Mouse (Mus musculus) duodenum, adult 2 months (tissue): ENCODE measurements around the gene Gm20662. TPM values are rescaled to one million over a fixed set of nuclear protein-coding genes. Genes with fewer than 3 reads are reported as not detected.

Experiments used
- polyA plus RNA-seq: library from polyadenylated mRNA; depleted of rRNA; stranded (reverse); fragments of >200 nt; gene quantifications from 2 replicates; pipeline ENCODE4 v1.2.3, GENCODE M21; 2012; ENCODE audit warnings: low replicate concordance; rRNA removed

Gm20662 gene
- polyA plus RNA-seq = 0.49 and 0.52 TPM in 2 replicates

GRCm38 (mm10) chr9:107996049-107996448 is at the start of gene Gm20662:
Gm20662 (plus strand) TSS chr9:107996349.

DNA sequence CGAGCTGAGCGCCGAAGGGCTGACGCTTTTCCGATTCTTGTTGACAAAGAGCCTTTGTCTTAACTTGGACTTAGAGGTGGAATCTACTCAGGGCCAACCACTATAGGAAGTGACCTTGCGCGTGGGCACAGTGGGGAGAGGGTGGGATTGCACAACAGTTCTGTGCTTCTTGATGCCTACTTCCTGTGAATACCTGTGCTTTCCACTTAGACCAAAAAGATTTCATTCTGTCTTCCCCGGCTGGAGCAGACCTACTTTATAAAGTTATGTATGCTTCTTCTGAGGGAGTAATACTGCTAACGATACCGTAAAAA is 46.3 kb upstream of the Gm20662 start, which contains the start of gene Traip:
TSS of gene Traip (plus strand) at position 215 of the 314 bp plus-strand sequence.

GRCm38 (mm10) chr9:107975399-107976386 is 20.5 kb upstream of the Gm20662 start, which contains the start of gene Uba7:
Uba7 (plus strand) TSS chr9:107975505.

GRCm38 (mm10) chr9:107982681-107983346 is 13.3 kb upstream of the Gm20662 start, which contains the start of gene Gm20661:
Gm20661 (plus strand) TSS chr9:107983058.

DNA sequence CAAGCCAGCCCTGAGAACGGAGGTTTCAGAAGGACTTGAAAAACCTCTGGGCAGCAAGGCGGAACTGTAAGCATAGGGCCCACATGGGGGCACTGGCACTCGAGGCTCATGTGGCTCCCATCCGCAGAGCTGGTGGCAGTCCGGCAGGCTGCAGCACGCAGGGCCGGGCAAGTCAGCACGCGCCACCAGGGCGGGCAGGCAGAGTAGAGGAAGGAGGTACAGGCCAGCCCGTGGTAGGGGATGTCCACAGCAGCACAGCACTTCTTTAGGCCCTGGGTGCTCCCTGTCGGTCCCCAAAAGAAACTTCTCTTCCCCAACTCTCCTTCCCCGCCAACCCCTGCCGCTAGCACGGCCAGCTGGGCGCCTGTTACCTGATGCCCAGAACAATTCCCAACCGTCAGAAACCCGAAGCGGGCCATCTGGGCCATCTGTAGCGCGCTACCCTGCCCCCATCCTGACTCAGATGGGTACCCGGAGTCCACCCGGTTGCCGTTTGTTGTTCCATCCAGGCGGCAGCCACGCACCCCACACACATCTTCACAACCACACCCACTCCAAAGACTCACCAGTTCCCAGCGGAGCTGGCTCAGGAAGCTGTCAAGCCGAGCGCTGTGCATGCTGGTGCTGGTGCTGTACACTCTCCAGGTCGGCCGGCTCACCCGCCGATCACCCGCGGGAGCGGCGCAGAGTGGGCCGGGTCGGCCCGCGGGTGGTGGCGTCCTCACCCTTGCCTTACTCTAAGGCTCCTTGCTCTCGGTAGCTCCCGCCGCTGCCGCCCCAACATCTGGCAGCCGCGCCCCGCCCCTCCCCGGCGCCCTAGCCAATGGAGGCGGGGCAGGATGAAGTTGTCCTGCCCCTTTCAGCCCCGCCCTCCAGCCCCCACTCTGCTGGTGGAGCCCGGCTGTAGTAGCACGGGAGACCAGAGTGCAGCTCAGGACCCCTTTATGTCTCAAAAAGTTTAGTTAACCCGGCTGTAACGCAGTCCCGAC is 10.7 kb upstream of the Gm20662 start, which contains the start of gene Inka1:
TSS of gene Inka1 (minus strand) at position 749 of the 989 bp plus-strand sequence.

GRCm38 (mm10) chr9:107992197-107992596 is 4.0 kb upstream of the Gm20662 start, which contains the start of gene Cdhr4:
Cdhr4 (plus strand) TSS chr9:107992497.

GRCm38 (mm10) chr9:108001922-108002770 is 6.0 kb downstream of the Gm20662 start, which contains the start of gene Ip6k1:
Ip6k1 (plus strand) TSS chr9:108002501.

DNA sequence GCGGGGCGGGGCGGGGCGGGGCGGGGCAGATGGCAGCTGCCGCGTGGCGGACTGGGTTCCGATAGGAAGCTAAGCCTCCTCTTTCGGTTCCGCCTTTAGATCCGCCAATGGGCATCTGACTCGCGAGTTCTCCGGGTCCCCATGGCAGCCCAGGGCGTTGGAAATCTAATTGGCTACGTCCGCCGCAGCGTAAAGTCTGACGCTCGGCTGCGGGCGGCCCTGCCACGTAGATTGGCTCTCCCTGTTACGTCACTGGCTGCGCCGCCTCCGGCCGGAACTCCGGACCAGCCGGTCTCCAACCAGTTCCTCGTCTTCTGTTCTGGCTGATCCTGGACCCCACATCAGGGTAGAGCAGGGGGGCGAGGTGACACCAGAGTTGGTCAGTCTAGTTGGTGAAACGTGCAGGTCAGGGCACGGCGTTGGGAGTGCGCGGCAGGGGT is 52.9 kb downstream of the Gm20662 start, which contains the start of gene Gmppb:
TSS of gene Gmppb (plus strand) at position 227 of the 440 bp plus-strand sequence.

GRCm38 (mm10) chr9:108052885-108053664 is 56.9 kb downstream of the Gm20662 start, which contains the start of gene Amigo3:
Amigo3 (plus strand) TSS chr9:108053159.

GRCm38 (mm10) chr9:108080168-108080567 is 84.0 kb downstream of the Gm20662 start, which contains the start of gene Mst1:
Mst1 (plus strand) TSS chr9:108080436.

GRCm38 (mm10) chr9:108082988-108083431 is 86.9 kb downstream of the Gm20662 start, which contains the start of gene Rnf123:
Rnf123 (minus strand) TSS chr9:108083346.

DNA sequence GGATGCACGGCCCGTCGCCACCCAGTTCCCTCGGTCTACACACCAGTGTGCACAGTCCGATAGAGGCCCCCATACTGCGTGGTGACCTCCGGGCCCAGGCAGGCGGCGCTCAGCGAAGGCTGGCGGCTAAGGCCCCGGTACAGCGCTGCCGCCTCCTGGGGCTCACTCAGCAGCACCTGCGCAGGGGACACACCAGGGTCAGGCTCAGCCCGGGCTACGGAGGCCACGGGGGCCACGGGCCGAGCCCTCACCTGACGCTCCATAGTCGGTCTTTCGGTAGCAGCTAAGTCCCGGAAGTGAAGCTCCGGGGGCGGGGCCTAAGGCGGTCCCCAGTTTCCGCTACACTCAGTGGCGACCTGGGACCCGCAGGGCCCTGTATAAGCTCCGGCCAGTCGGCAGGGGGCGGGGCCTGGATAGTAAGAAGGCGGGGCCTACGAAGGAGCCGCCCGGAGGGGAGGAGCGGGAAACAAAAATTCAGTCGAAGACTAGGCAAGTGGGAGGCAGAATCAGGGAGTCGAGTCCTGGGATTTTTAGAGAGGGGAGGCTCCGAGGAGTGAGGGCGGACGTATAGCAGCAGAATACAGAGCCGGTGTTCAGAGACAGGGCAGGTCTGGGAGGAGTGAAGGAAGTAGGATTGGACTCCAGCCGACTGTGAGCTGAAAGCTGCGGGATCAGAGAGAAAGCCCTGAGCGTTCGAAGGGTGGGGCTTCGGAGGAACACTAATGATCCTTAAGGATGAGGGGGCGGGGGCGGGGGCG is 98.2 kb downstream of the Gm20662 start, which contains the start of gene Apeh:
TSS of gene Apeh (minus strand) at position 423 of the 758 bp plus-strand sequence.

Other genes with a start within 250 kb of the Gm20662 start
- 30.5 and 42.0 TPM in 2 replicates for gene Rbm5, start 225.4 kb upstream of the Gm20662 start, polyA plus RNA-seq
- 4.0 and 9.6 TPM in 2 replicates for gene Rbm6, start 123.1 kb upstream of the Gm20662 start, polyA plus RNA-seq
- gene Mon1a, start 108.2 kb upstream of the Gm20662 start, polyA plus RNA-seq = 76.5 and 135 TPM in 2 replicates
- gene Mst1r, start 89.5 kb upstream of the Gm20662 start, polyA plus RNA-seq = 51.2 and 56.0 TPM in 2 replicates
- not detected in 2 replicates for gene Actl11, start 67.9 kb upstream of the Gm20662 start, polyA plus RNA-seq
- gene Camkv, start 60.7 kb upstream of the Gm20662 start, polyA plus RNA-seq = not detected in 2 replicates
- gene Traip, start 46.2 kb upstream of the Gm20662 start, polyA plus RNA-seq = 1.8 and 4.1 TPM in 2 replicates
- gene Uba7, start 20.8 kb upstream of the Gm20662 start, polyA plus RNA-seq = 66.2 and 118 TPM in 2 replicates
- not detected in 2 replicates for gene Gm20661, start 13.3 kb upstream of the Gm20662 start, polyA plus RNA-seq
- gene Inka1, start 10.5 kb upstream of the Gm20662 start, polyA plus RNA-seq = 3.2 and 4.2 TPM in 2 replicates
- 0.39 and 1.5 TPM in 2 replicates for gene Cdhr4, start 3.9 kb upstream of the Gm20662 start, polyA plus RNA-seq
- 74.7 and 154 TPM in 2 replicates for gene Ip6k1, start 6.2 kb downstream of the Gm20662 start, polyA plus RNA-seq
- 33.3 and 55.9 TPM in 2 replicates for gene Gmppb, start 52.9 kb downstream of the Gm20662 start, polyA plus RNA-seq
- 8.7 and 13.0 TPM in 2 replicates for gene Amigo3, start 56.8 kb downstream of the Gm20662 start, polyA plus RNA-seq
- 0.20 and 0.81 TPM in 2 replicates for gene Mst1, start 84.1 kb downstream of the Gm20662 start, polyA plus RNA-seq
- gene Rnf123, start 87.0 kb downstream of the Gm20662 start, polyA plus RNA-seq = 64.7 and 87.5 TPM in 2 replicates
- gene Apeh, start 98.3 kb downstream of the Gm20662 start, polyA plus RNA-seq = 154 and 221 TPM in 2 replicates
- gene Bsn, start 194.0 kb downstream of the Gm20662 start, polyA plus RNA-seq = 1.1 and 2.0 TPM in 2 replicates